Mouse (Mus musculus) midbrain, embryonic 16.5 days (tissue): ENCODE data around the gene Kcnk16. TPM values are rescaled to one million over a fixed set of nuclear protein-coding genes. Genes with fewer than 3 reads are reported as not detected.

Experiments
- ATAC-seq: fragments of 200-750 bp; cut with Nextera tagmentation; 2 replicates; pipeline ENCODE4 v1.8.0; 2017; ENCODE audit warnings: moderate TSS enrichment
- H3K27ac ChIP-seq: fragments of 300-500 bp; sonication (generic); 2 replicates; pipeline ENCODE4 v1.5.1; 2014; ENCODE audit warnings: mild to moderate bottlenecking, low read length, mixed read lengths
- H3K27me3 ChIP-seq: fragments of 300-500 bp; sonication (generic); 2 replicates; pipeline ENCODE4 v1.6.1; 2014; ENCODE audit warnings: low read depth, low read length, mixed read lengths; ENCODE audit not compliant: control insufficient read depth, insufficient read depth
- H3K36me3 ChIP-seq: fragments of 300-500 bp; sonication (generic); 2 replicates; pipeline ENCODE4 v1.6.1; 2014; ENCODE audit warnings: mild to moderate bottlenecking, low read length, moderate library complexity, mixed read lengths; ENCODE audit not compliant: control insufficient read depth, insufficient read depth
- H3K4me1 ChIP-seq: fragments of 300-500 bp; sonication (generic); 2 replicates; pipeline ENCODE4 v1.6.1; 2014; ENCODE audit warnings: mild to moderate bottlenecking, low read length, mixed read lengths; ENCODE audit not compliant: control insufficient read depth, insufficient read depth
- H3K4me2 ChIP-seq: fragments of 300-500 bp; sonication (generic); 2 replicates; pipeline ENCODE4 v1.6.1; 2014; ENCODE audit warnings: mild to moderate bottlenecking, low read length, mixed read lengths
- H3K4me3 ChIP-seq: fragments of 300-500 bp; sonication (generic); 2 replicates; pipeline ENCODE4 v1.5.1; 2014; ENCODE audit warnings: low read depth, mild to moderate bottlenecking, low read length, moderate library complexity, mixed read lengths
- H3K9ac ChIP-seq: fragments of 300-500 bp; sonication (generic); 2 replicates; pipeline ENCODE4 v1.6.1; 2014; ENCODE audit warnings: low read depth, low read length, mixed read lengths
- H3K9me3 ChIP-seq: fragments of 300-500 bp; sonication (generic); replicated peaks from 2 replicates; pipeline ENCODE4 v1.6.1; 2014; ENCODE audit warnings: mild to moderate bottlenecking, low read length, mixed read lengths; ENCODE audit not compliant: control insufficient read depth, poor library complexity, severe bottlenecking
- WGBS: fragments of 180-500 bp; shearing (Covaris S2); extraction: QIAGEN DNeasy Blood & Tissue Kit; methylation state at CpG from one replicate; pipeline ENCODE4 v1.1.7; 2014; 5-methylcytosine and 5-hydroxymethylcytosine counted together
- polyA plus RNA-seq: library from polyadenylated mRNA; unstranded; fragments of >200 nt; fragmentation: Nextera tagmentation; extraction: Ambion mirVana; gene quantifications from 2 replicates; pipeline ENCODE4 v1.2.1, GENCODE M21; 2015

Gene Kcnk16
- polyA plus RNA-seq, 1 experiment from 2014 or later = not detected

DNA sequence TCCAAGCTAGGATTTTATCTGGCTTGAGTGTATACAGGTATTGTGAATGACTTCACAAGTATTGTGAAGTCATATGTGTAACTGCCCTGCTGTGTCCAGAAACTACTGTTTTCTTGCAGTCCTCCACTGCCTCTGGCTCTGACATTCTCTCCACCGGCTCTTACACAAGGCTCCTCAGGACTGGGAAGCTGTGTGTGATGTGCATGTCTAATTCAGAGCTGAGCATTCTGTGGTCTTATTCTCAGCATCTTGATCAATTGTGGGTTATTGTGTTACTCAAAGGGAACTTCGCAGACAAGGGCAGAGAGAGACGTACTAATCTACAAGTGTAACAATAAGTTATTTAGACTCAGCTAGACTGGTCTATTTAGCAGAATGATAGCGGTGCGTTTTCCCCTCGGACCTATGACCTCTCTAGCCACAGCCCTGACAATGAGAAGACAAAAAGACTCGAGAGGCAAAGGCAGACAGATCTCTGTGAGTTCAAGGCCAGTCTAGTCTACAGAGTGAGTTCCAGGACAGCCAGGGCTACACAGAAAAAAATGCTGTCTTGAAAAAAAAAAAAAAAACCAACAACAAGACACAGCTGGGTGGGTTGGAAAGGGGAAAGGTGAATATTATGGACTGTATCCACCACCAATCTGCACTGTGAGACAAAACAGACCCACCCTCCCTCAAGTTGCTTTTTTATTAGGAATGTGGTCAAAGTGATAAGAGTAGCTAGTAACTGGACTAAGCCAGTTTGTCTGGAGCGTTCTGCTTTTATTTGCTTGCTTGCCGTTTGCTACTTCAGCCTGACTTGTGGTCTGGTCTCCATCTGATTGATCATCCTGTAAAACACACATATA is 57.0 kb downstream of the Kcnk16 start:
- Histone ChIP-seq H3K27ac (no peak overlapping the region), H3K4me2 (no peak overlapping the region), H3K9me3 (no peaks in the 10 kb centered on the region), H3K9ac (no peak overlapping the region), H3K27me3 (no peaks in the 10 kb centered on the region), H3K36me3 (no peaks in the 10 kb centered on the region), H3K4me1 (no peaks in the 10 kb centered on the region), H3K4me3 (no peak overlapping the region)
- 28% methylated on average over 9 of the region's 9 CpGs for WGBS
- ATAC-seq = no peak

Other genes starting within 250 kb of the Kcnk16 start
- gene Saysd1, start 130.7 kb downstream of the Kcnk16 start, polyA plus RNA-seq = 11.6 and 12.6 TPM in 2 replicates
- gene Kcnk5, start 87.4 kb downstream of the Kcnk16 start, polyA plus RNA-seq = 0.70 and 0.85 TPM in 2 replicates
- 13.9 and 16.3 TPM in 2 replicates for gene Nudt13, start 25.5 kb upstream of the Kcnk16 start, polyA plus RNA-seq
- 47.9 and 49.1 TPM in 2 replicates for gene Ecd, start 78.9 kb upstream of the Kcnk16 start, polyA plus RNA-seq
- gene Fam149b, start 79.0 kb upstream of the Kcnk16 start, polyA plus RNA-seq = 40.6 and 45.5 TPM in 2 replicates
- 123 and 124 TPM in 2 replicates for gene Dnajc9, start 119.7 kb upstream of the Kcnk16 start, polyA plus RNA-seq
- gene Mrps16, start 124.4 kb upstream of the Kcnk16 start, polyA plus RNA-seq = 58.7 and 61.5 TPM in 2 replicates
- gene Cfap70, start 183.0 kb upstream of the Kcnk16 start, polyA plus RNA-seq = 1.3 and 2.4 TPM in 2 replicates
- 13.1 and 16.1 TPM in 2 replicates for gene Anxa7, start 210.9 kb upstream of the Kcnk16 start, polyA plus RNA-seq
- 0.26 and 0.45 TPM in 2 replicates for gene Mss51, start 227.7 kb upstream of the Kcnk16 start, polyA plus RNA-seq